16 mouse cellular contexts compared by ENCODE assay signal in genomic region chr13:30036561-30036960, GRCm38 (mm10). TPM values are rescaled to one million over a fixed set of nuclear protein-coding genes. Genes with fewer than 3 reads are reported as not detected.
DNase-seq lines count a peak whose midpoint lies in the region; TF ChIP-seq lines count a peak whose summit lies in the region.
"Had no signal": no experiment of that assay in that cellular context is flagged by ENCODE, and none has a peak within 500 bp of the region (broad histone marks: within the 10 kb centered on the region; RNA-seq: fewer than 3 reads in every experiment).

No protein-coding gene starts in this region.

- DNase-seq in kidney, adult 2 months, result peak; percentile 25
- DNase-seq in kidney, postnatal 4 days, result no peak
- DNase-seq in CH12.LX (ENCODE audit: extremely low read depth), result peak; percentile 7
- peak; percentile 3 for DNase-seq in c-Kit-positive CD71-positive TER-119-positive erythroid progenitor cells, embryonic 14.5 days (ENCODE audit: low spot score)
- no peak for DNase-seq in frontal cortex, postnatal 36 days (ENCODE audit: low spot score in 2 of 2)
- no peak for DNase-seq in embryo, embryonic 11 days
- no peak for DNase-seq in heart, postnatal 4 days
- DNase-seq: cerebellum, adult 2 months; forebrain, postnatal 0 days; gastrocnemius, postnatal 36 days; right cerebral cortex, adult 18-20 months; thymus, adult 18-20 months had no signal

- H3ac ChIP-seq in myocyte (ENCODE audit: control insufficient read depth, insufficient read length), result no peak overlapping the region

- no peak for TF ChIP-seq EP300 in CH12.LX (IDR thresholded peaks at IDR 0.05; ENCODE audit: low read length)

- no peak for TF ChIP-seq RAD21 in CH12.LX (IDR thresholded peaks at IDR 0.05; ENCODE audit: low read depth, low read length)

- dilution Hi-C loops in CH12.LX (cut with MboI; ENCODE audit: extremely low pct_ligation_motif_present, extremely low pct_unique_long_range_greater_than_20kb, low sequenced_read_pairs), result no loop called here

- H3K79me2 ChIP-seq in CH12.LX (replicated peaks; ENCODE audit: control insufficient read depth, extremely low read depth, insufficient read depth, poor library complexity, severe bottlenecking) (no peaks in the 10 kb centered on the region), myocyte (ENCODE audit: control insufficient read depth, insufficient read depth) (no peaks in the 10 kb centered on the region)

- WGBS in kidney, adult 2 months, result 53% methylated on average over 8 of the region's 8 CpGs

- no peaks in the 10 kb centered on the region for H3K27me3 ChIP-seq in kidney, adult 2 months (replicated peaks; ENCODE audit: control insufficient read depth, insufficient read depth, low read length)
- H3K27me3 ChIP-seq in CH12.LX (replicated peaks), result no peaks in the 10 kb centered on the region
- no peaks in the 10 kb centered on the region for H3K27me3 ChIP-seq in myocyte (ENCODE audit: control insufficient read depth, insufficient read depth, insufficient read length)
- H3K27me3 ChIP-seq: heart, embryonic 13.5 days; neural tube, embryonic 15.5 days had no signal

- in situ Hi-C loops in CH12.LX (cut with MboI; ENCODE audit: low pct_ligation_motif_present, low pct_unique_long_range_greater_than_20kb, low sequenced_read_pairs), result no loop called here

- no peak for TF ChIP-seq CTCF in kidney, adult 2 months (conservative IDR thresholded peaks at IDR 0.05; ENCODE audit: insufficient read depth, insufficient read length, low read depth, low read length)
- no peak for TF ChIP-seq CTCF in CH12.LX (conservative IDR thresholded peaks at IDR 0.05 in 1 of 2, IDR thresholded peaks at IDR 0.05 in 1 of 2; ENCODE audit: low read depth in 2 of 2, low read length in 2 of 2)

- no peaks in the 10 kb centered on the region for H3K4me1 ChIP-seq in kidney, adult 2 months (ENCODE audit: control insufficient read depth, insufficient read depth, low read length)
- H3K4me1 ChIP-seq in CH12.LX (ENCODE audit: control insufficient read depth in 1 of 2, insufficient read depth in 2 of 2), result no peaks in the 10 kb centered on the region
- H3K4me1 ChIP-seq: neural tube, embryonic 15.5 days had no signal

- H3K36me3 ChIP-seq in kidney, adult 2 months (ENCODE audit: control insufficient read depth, insufficient read depth, low read length), result no peaks in the 10 kb centered on the region
- H3K36me3 ChIP-seq in CH12.LX (replicated peaks in 1 of 2; ENCODE audit: control insufficient read depth in 1 of 2, insufficient read depth in 1 of 2, low read length in 1 of 2) (no peaks in the 10 kb centered on the region), myocyte (ENCODE audit: control insufficient read depth, insufficient read depth) (no peaks in the 10 kb centered on the region)
- H3K36me3 ChIP-seq: heart, embryonic 13.5 days; neural tube, embryonic 15.5 days had no signal

- no peak overlapping the region for H3K4me2 ChIP-seq in CH12.LX (ENCODE audit: insufficient read depth, low read depth, poor library complexity, severe bottlenecking)
- H3K4me2 ChIP-seq in myocyte (ENCODE audit: low read depth), result peak overlapping the region; percentile 5
- H3K4me2 ChIP-seq: heart, embryonic 13.5 days; neural tube, embryonic 15.5 days had no signal

- no peak overlapping the region for H3K9ac ChIP-seq in CH12.LX (ENCODE audit: insufficient read depth, low read depth)
- H3K9ac ChIP-seq: forebrain, postnatal 0 days; heart, embryonic 13.5 days; neural tube, embryonic 15.5 days had no signal

- H3K4me3 ChIP-seq in kidney, adult 2 months (ENCODE audit: insufficient read depth, low read depth, low read length), result no peak overlapping the region
- H3K4me3 ChIP-seq in CH12.LX (replicated peaks in 1 of 3; ENCODE audit: low read depth in 2 of 3, low read length in 2 of 3, poor library complexity in 1 of 3), result no peak overlapping the region
- no peak overlapping the region for H3K4me3 ChIP-seq in myocyte
- H3K4me3 ChIP-seq: heart, embryonic 13.5 days; left cerebral cortex, adult 2 months; neural tube, embryonic 15.5 days had no signal

- H3K9me3 ChIP-seq in CH12.LX (replicated peaks; ENCODE audit: low read length), result no peaks in the 10 kb centered on the region
- H3K9me3 ChIP-seq: heart, embryonic 13.5 days; neural tube, embryonic 15.5 days had no signal

- TF ChIP-seq POLR2A in kidney, adult 2 months (IDR thresholded peaks at IDR 0.05; ENCODE audit: low read depth, low read length), result no peak
- no peak for TF ChIP-seq POLR2A in CH12.LX (IDR thresholded peaks at IDR 0.05; ENCODE audit: low read depth, low read length)
- no peak for TF ChIP-seq POLR2A in myocyte (IDR thresholded peaks at IDR 0.05; ENCODE audit: insufficient read length, low read depth)

- no peak overlapping the region for H3K27ac ChIP-seq in kidney, adult 2 months (ENCODE audit: insufficient read depth, low read depth, low read length)
- H3K27ac ChIP-seq in CH12.LX (ENCODE audit: insufficient read depth, low read depth), result no peak overlapping the region
- H3K27ac ChIP-seq: heart, embryonic 13.5 days; left cerebral cortex, adult 2 months; neural tube, embryonic 15.5 days had no signal

TF ChIP-seq in CH12.LX, 34 proteins besides CTCF, POLR2A, EP300 and RAD21:
- no peak for TF ChIP-seq SMC3 (IDR thresholded peaks at IDR 0.05; ENCODE audit: low read depth, low read length)
- TF ChIP-seq JUND (conservative IDR thresholded peaks at IDR 0.05; ENCODE audit: low read depth, low read length), result no peak
- TF ChIP-seq MEF2A (IDR thresholded peaks at IDR 0.05; ENCODE audit: borderline replicate concordance, low read depth, low read length), result no peak
- TF ChIP-seq JUN (IDR thresholded peaks at IDR 0.05; ENCODE audit: insufficient read depth, low read depth, low read length), result no peak
- no peak for TF ChIP-seq ZNF384 (IDR thresholded peaks at IDR 0.05; ENCODE audit: low read depth, low read length)
- TF ChIP-seq TBP (conservative IDR thresholded peaks at IDR 0.05; ENCODE audit: low read depth, low read length), result no peak
- no peak for TF ChIP-seq USF2 (conservative IDR thresholded peaks at IDR 0.05; ENCODE audit: low read depth, low read length)
- TF ChIP-seq E2F4 (IDR thresholded peaks at IDR 0.05; ENCODE audit: insufficient replicate concordance, low read depth, low read length), result no peak
- no peak for TF ChIP-seq POLR2AphosphoS2 (IDR thresholded peaks at IDR 0.05; ENCODE audit: low read depth, low read length)
- no peak for TF ChIP-seq PAX5 (IDR thresholded peaks at IDR 0.05; ENCODE audit: low read length)

TF ChIP-seq in myocyte, 11 proteins besides CTCF, POLR2A, EP300 and RAD21:
- TF ChIP-seq MYOD1 (IDR thresholded peaks at IDR 0.05; ENCODE audit: control insufficient read depth in 1 of 3, insufficient read length in 2 of 3, low read depth in 2 of 3) (peak in 1 of 3 experiments; percentile 35), CEBPB (IDR thresholded peaks at IDR 0.05; ENCODE audit: insufficient read depth, poor library complexity, severe bottlenecking) (no peak), POLR2AphosphoS2 (IDR thresholded peaks at IDR 0.05; ENCODE audit: insufficient read length, low read depth) (no peak)

RNA-seq across cellular contexts. Expression of gene E2f3, which starts 50.7 kb away (rescaled TPM):
- 2.1 and 2.2 TPM in 2 replicates for polyA plus RNA-seq in kidney, adult 2 months (2012; rRNA removed)
- total RNA-seq in CH12.LX (2012; rRNA removed) (7.6 and 9.4 TPM in 2 replicates), CH12.LX (2014; rRNA removed) (12.9 and 13.2 TPM in 2 replicates)
- polyA plus RNA-seq in CH12.LX (2012; ENCODE audit: insufficient read length, low read depth) (18.2 and 20.7 TPM in 2 replicates), myocyte (2012; fragmentation: generic; extraction: Trizol) (5.6 TPM)
- 10 to 100 TPM; 15.9 to 18.4 TPM for total RNA-seq in heart, postnatal 4 days (2021)

Comparison
In these comparisons a context has a peak if more than half of its experiments do, and no peak if none do; other contexts are left out.
1. DNase-seq: peak in kidney, adult 2 months (single experiment), CH12.LX (single experiment) and c-Kit-positive CD71-positive TER-119-positive erythroid progenitor cells, embryonic 14.5 days (single experiment); none in kidney, postnatal 4 days (0 of 2), frontal cortex, postnatal 36 days (0 of 2), embryo, embryonic 11 days (single experiment) and heart, postnatal 4 days (single experiment).